Mouse (Mus musculus) olfactory bulb, adult 2 months (tissue): ENCODE data around the gene Aco2.

Experiments used
- CTCF ChIP-seq: fragments of 200-500 bp; IDR thresholded peaks from 2 replicates; pipeline ENCODE4 v1.5.1; 2012; ENCODE audit warnings: low read depth, mild to moderate bottlenecking, low read length, moderate library complexity; ENCODE audit not compliant: insufficient read depth
- POLR2A ChIP-seq: fragments of 200-500 bp; IDR thresholded peaks from 2 replicates; pipeline ENCODE4 v1.6.1; 2012; ENCODE audit warnings: mild to moderate bottlenecking, low read depth, low read length, moderate library complexity; ENCODE audit not compliant: insufficient read depth

DNA sequence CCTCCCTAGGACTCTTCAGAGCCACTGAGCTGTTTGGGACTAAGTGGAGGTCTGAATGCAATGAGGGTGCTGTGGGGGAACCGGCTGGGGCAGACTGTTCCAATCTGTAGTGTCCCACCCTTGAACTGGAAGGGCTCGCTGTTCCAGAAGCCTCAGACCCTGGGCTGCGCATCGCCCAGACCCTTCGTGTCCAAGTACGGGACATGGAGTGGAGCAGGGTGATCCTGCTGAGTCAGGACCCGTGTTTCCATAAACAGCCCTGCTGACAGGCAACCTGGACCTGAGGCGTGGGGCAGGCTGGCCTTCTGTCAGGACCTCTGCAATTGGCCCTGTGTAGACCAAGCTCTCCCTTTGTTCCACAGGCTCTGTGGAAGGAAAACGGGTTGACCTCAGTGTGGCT, 25.4 kb upstream of the Aco2 start:
- TF ChIP-seq CTCF, result 0 out of 2 replicates have a peak, but pooled peaks have one; percentile 12
- TF ChIP-seq POLR2A, result no peak
